In genomic region chr2:30618487-30619248, GRCm38 (mm10) we compare ENCODE assay signal across 8 mouse cellular contexts. TPM values are rescaled to one million over a fixed set of nuclear protein-coding genes. Genes with fewer than 3 reads are reported as not detected.
DNase-seq lines count a peak whose midpoint lies in the region; ATAC-seq lines count a peak whose summit lies in the region.

No protein-coding gene starts in this region.

- no peak overlapping the region; the same call in 1 of the 2 replicates for H3K9ac ChIP-seq in hindbrain, embryonic 13.5 days
- no peak overlapping the region for H3K9ac ChIP-seq in hindbrain, embryonic 11.5 days (ENCODE audit: low read depth, low read length)

- no peak overlapping the region for H3K4me3 ChIP-seq in hindbrain, embryonic 13.5 days
- no peak overlapping the region for H3K4me3 ChIP-seq in hindbrain, embryonic 11.5 days (ENCODE audit: low read depth, low read length)
- H3K4me3 ChIP-seq in limb, embryonic 10.5 days = no peak overlapping the region

- H3K27ac ChIP-seq in hindbrain, embryonic 13.5 days = peak overlapping the region; percentile 55
- H3K27ac ChIP-seq in hindbrain, embryonic 11.5 days (ENCODE audit: low read depth, low read length) = no peak overlapping the region
- peak overlapping the region; percentile 61 for H3K27ac ChIP-seq in limb, embryonic 10.5 days

- H3K4me1 ChIP-seq in hindbrain, embryonic 13.5 days (replicated peaks) = peaks cover 19% of the 10 kb centered on the region
- peaks cover 11% of the 10 kb centered on the region for H3K4me1 ChIP-seq in hindbrain, embryonic 11.5 days (replicated peaks; ENCODE audit: control insufficient read depth, insufficient read depth, low read length)
- peaks cover 53% of the 10 kb centered on the region for H3K4me1 ChIP-seq in limb, embryonic 10.5 days

- intact Hi-C loops in heart, postnatal 10 days (cut with DNase I) = no loop called here
- intact Hi-C loops in left cerebral cortex, postnatal 10 days (cut with DNase I) = no loop called here

- H3K27me3 ChIP-seq in hindbrain, embryonic 13.5 days = no peaks in the 10 kb centered on the region
- no peaks in the 10 kb centered on the region for H3K27me3 ChIP-seq in hindbrain, embryonic 11.5 days (ENCODE audit: control insufficient read depth, insufficient read depth, low read length)
- H3K27me3 ChIP-seq in limb, embryonic 10.5 days (ENCODE audit: low read depth, poor library complexity, severe bottlenecking) = no peaks in the 10 kb centered on the region

- no peak for ATAC-seq in hindbrain, embryonic 13.5 days (ENCODE audit: low FRiP score)
- ATAC-seq in hindbrain, embryonic 11.5 days (ENCODE audit: low FRiP score) = no peak

- no peak for DNase-seq in hindbrain, embryonic 11.5 days (ENCODE audit: low spot score)
- DNase-seq in heart, postnatal 10 days = peak; percentile 62 to 67
- no peak for DNase-seq in limb, embryonic 10.5 days (ENCODE audit: low spot score)
- DNase-seq in lung, postnatal 4 days = peak; percentile 63 to 77
- no peak for DNase-seq in left cerebral cortex, postnatal 10 days (ENCODE audit: extremely low spot score in 1 of 2, low spot score in 2 of 2)
- DNase-seq in right cerebral cortex, adult 2 months (ENCODE audit: low spot score in 2 of 2) = no peak
- DNase-seq in gastrocnemius, adult 8-10 months (ENCODE audit: low spot score in 2 of 2) = no peak

- no peak overlapping the region for H3K4me2 ChIP-seq in hindbrain, embryonic 13.5 days
- H3K4me2 ChIP-seq in hindbrain, embryonic 11.5 days (replicated peaks; ENCODE audit: low read depth, low read length) = no peak overlapping the region

- H3K36me3 ChIP-seq in hindbrain, embryonic 13.5 days = no peaks in the 10 kb centered on the region
- H3K36me3 ChIP-seq in hindbrain, embryonic 11.5 days (ENCODE audit: control insufficient read depth, insufficient read depth, low read length) = no peaks in the 10 kb centered on the region
- no peaks in the 10 kb centered on the region for H3K36me3 ChIP-seq in limb, embryonic 10.5 days

- WGBS in hindbrain, embryonic 13.5 days = 68% methylated on average over 6 of the region's 6 CpGs
- WGBS in hindbrain, embryonic 11.5 days = 66% methylated on average over 6 of the region's 6 CpGs
- 75% methylated on average over 6 of the region's 6 CpGs for WGBS in limb, embryonic 10.5 days

- H3K9me3 ChIP-seq in hindbrain, embryonic 13.5 days = no peaks in the 10 kb centered on the region
- H3K9me3 ChIP-seq in hindbrain, embryonic 11.5 days (ENCODE audit: control insufficient read depth, low read length) = no peaks in the 10 kb centered on the region
- no peaks in the 10 kb centered on the region for H3K9me3 ChIP-seq in limb, embryonic 10.5 days (replicated peaks)

RNA-seq across cellular contexts. Expression of gene Cstad, which starts 23.8 kb away (rescaled TPM):
- polyA plus RNA-seq in hindbrain, embryonic 13.5 days (2015; fragmentation: Nextera tagmentation; extraction: Ambion mirVana) = 0.77 and 0.83 TPM in 2 replicates
- polyA plus RNA-seq in hindbrain, embryonic 11.5 days (2014; fragmentation: Nextera tagmentation; extraction: Ambion mirVana) = 0.18 and 0.57 TPM in 2 replicates
- 1 to 10 TPM; 1.9 to 3.1 TPM for total RNA-seq in heart, postnatal 10 days (2021)
- 0.55 and 0.95 TPM in 2 replicates for polyA plus RNA-seq in limb, embryonic 10.5 days (2016; fragmentation: Nextera tagmentation; extraction: Ambion mirVana)
- 1 to 10 TPM; 3.1 to 4.8 TPM for total RNA-seq in left cerebral cortex, postnatal 10 days (2021)
- total RNA-seq in gastrocnemius, adult 8-10 months (2022) = 1 to 10 TPM in 2 of 4 experiments, under 1 TPM in 2; 0.41 to 1.7 (median 0.77) TPM

Comparison
In these comparisons a context has a peak if more than half of its experiments do, and no peak if none do; other contexts are left out.
1. DNase-seq: peak in heart, postnatal 10 days (2 of 2) and lung, postnatal 4 days (2 of 2); none in hindbrain, embryonic 11.5 days (single experiment), limb, embryonic 10.5 days (single experiment), left cerebral cortex, postnatal 10 days (0 of 2), right cerebral cortex, adult 2 months (0 of 2) and gastrocnemius, adult 8-10 months (0 of 2).